Mouse (Mus musculus) ES-E14 (cell line): ENCODE results near the gene Tmem62. TPM values are rescaled to one million over a fixed set of nuclear protein-coding genes. Genes with fewer than 3 reads are reported as not detected.

Experiments
- DNase-seq: peaks from one replicate; pipeline ENCODE4 v3.0.0-alpha.2; 2013; ENCODE audit warnings: low read depth, low spot score
- H3K27ac ChIP-seq: 2 replicates; pipeline ENCODE4 v1.5.1; 2012; ENCODE audit warnings: low read depth, mild to moderate bottlenecking, low read length, moderate library complexity, mixed read lengths; ENCODE audit not compliant: poor library complexity, insufficient read depth, severe bottlenecking
- H3K36me3 ChIP-seq: 2 replicates; pipeline ENCODE4 v1.6.1; 2012; ENCODE audit warnings: mild to moderate bottlenecking, low read length, moderate library complexity, mixed read lengths; ENCODE audit not compliant: control insufficient read depth, poor library complexity, insufficient read depth, severe bottlenecking
- H3K4me1 ChIP-seq, 2 experiments: fragments of 150-350 bp in 1 of 2; sonication (generic) in 1 of 2; 2 replicates each; pipeline ENCODE4 v1.6.1; 2012; ENCODE audit warnings: low read length in 2 of 2, mild to moderate bottlenecking in 1 of 2, mixed read lengths in 1 of 2; ENCODE audit not compliant: control insufficient read depth in 2 of 2, insufficient read depth in 2 of 2, poor library complexity in 1 of 2
- H3K4me3 ChIP-seq, 2 experiments: fragments of 150-350 bp in 1 of 2; sonication (generic) in 1 of 2; 2 replicates each; pipeline ENCODE4 v1.5.1; 2012; ENCODE audit warnings: low read length in 2 of 2, low read depth in 1 of 2, mild to moderate bottlenecking in 1 of 2, mixed read lengths in 1 of 2; ENCODE audit not compliant: insufficient read depth in 1 of 2, poor library complexity in 1 of 2, severe bottlenecking in 1 of 2
- H3K9ac ChIP-seq: 2 replicates; pipeline ENCODE4 v1.6.1; 2012; ENCODE audit warnings: low read depth, mild to moderate bottlenecking, low read length, mixed read lengths; ENCODE audit not compliant: poor library complexity, insufficient read depth, severe bottlenecking
- H3K9me3 ChIP-seq: fragments of 150-350 bp; sonication (generic); 2 replicates; pipeline ENCODE4 v1.6.1; 2012; ENCODE audit warnings: low read depth, mild to moderate bottlenecking, low read length; ENCODE audit not compliant: control insufficient read depth, insufficient read depth
- CHD2 ChIP-seq: IDR thresholded peaks from 2 replicates; pipeline ENCODE4 v1.6.1; 2014; ENCODE audit warnings: mild to moderate bottlenecking, low read depth, low read length, inconsistent platforms
- HCFC1 ChIP-seq: IDR thresholded peaks from 2 replicates; pipeline ENCODE4 v1.6.1; 2012; ENCODE audit warnings: low read length, inconsistent platforms, borderline replicate concordance; ENCODE audit not compliant: insufficient read depth
- MAFK ChIP-seq: IDR thresholded peaks from 2 replicates; pipeline ENCODE4 v1.6.1; 2014; ENCODE audit warnings: mild to moderate bottlenecking, low read depth, low read length, inconsistent platforms; ENCODE audit not compliant: insufficient read depth
- ZC3H11A ChIP-seq: IDR thresholded peaks from 2 replicates; pipeline ENCODE4 v1.6.1; 2012; ENCODE audit warnings: low read depth, mild to moderate bottlenecking, inconsistent platforms, low read length, borderline replicate concordance
- ZNF384 ChIP-seq: IDR thresholded peaks from 2 replicates; pipeline ENCODE4 v1.6.1; 2012; ENCODE audit warnings: low read depth, low read length, inconsistent platforms
- in situ Hi-C, 2 experiments: fragments of 600-800 bp; cut with MboI; formaldehyde crosslinking; loops; one replicate each; pipeline ENCODE4 v1.15.1; 2025; ENCODE audit warnings: low sequenced_read_pairs in 2 of 2, inconsistent platforms in 1 of 2; ENCODE audit not compliant: unreplicated experiment in 2 of 2
- total RNA-seq: library from RNA; depleted of rRNA; stranded (reverse); fragments of 300-350 nt; gene quantifications from 2 replicates; pipeline ENCODE4 v1.2.3, GENCODE M21; 2012; rRNA removed

Tmem62 gene
- 3.6 and 5.0 TPM in 2 replicates for total RNA-seq

DNA sequence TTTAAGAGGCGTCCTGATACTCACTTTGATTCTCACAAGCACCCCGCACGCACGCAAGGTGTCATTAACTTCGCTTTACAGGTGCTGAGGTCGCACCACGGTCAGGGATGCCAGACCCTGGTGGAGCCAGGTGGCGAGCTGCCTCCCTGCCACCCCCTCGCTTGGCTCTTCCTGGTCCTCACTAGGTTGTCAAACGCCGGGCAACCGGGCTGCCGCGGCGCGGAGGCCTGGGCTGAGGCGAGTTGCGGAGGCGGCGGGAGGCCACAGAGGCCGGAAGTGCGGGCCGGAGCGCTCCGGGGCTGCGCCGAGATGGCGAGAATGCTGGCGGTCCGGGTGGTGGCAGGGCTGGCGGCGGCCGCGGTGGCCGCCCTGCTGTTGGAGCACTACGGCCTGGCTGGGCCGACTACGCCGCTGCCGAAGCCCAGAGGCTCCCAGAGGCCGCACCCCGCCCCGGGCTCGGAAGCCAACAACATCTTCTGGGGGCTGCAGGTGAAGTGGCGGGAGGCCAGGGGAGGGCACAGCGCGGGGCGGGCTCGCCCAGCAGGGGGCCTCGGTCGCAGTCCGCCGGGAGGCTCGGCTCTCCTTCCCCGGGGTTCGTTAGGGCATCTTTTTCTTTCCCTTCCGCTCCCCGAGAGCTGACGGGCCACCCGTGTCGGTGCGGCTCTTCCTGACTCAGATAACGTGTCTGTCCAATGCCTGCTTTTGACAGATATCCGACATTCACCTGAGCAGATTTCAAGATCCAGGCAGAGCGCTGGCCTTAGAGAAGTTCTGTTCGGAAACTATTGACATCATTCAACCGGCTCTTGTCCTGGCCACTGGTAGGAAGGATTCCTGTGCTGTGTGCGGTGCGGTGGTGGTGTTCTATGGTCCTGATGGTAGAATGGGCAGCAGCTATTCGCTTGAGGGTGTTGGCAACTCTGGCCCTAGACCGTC is at the start of gene Tmem62:
Tmem62 (plus strand) TSS at position 28 of the 936 bp plus-strand sequence.
- no peak within 1 kb of the TSS for H3K27ac ChIP-seq
- in situ Hi-C loops, result no loop called here
- H3K4me1 ChIP-seq, result peaks cover 2 to 3% of the 10 kb centered on the region in 2 experiments; a peak in 1 of 4 replicates
- H3K4me3 ChIP-seq, result peak within 1 kb of the TSS; percentile 77 to 85
- DNase-seq, result no peak
- no peaks in the 10 kb centered on the region for H3K36me3 ChIP-seq
- H3K9ac ChIP-seq, result peak within 1 kb of the TSS; percentile 79
- no peaks in the 10 kb centered on the region for H3K9me3 ChIP-seq
- TF ChIP-seq MAFK (no peak), CHD2 (no peak), HCFC1 (no peak), ZC3H11A (no peak), ZNF384 (no peak)

DNA sequence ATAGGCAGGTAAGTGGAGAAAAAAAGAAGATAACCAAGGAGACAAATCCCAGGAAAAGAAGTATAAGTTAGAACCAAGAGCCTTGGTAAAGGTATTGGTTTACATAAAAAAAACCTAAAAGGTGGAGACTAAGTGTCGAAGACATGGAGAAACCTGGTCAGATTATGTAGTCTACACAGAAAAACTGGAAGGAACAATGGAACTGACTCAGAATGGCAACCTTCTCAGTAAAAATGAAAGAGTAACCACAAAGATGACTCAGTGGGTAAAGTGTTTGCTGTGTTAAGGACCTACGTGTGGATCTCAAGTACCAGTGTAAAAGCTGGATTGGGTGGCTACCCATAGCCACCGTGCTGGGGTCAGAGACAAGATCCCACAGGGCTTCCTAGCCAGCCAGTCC is 43.8 kb upstream of the Tmem62 start:
- Histone ChIP-seq H3K9ac (no peak overlapping the region), H3K4me1 (no peaks in the 10 kb centered on the region), H3K36me3 (peaks cover 2% of the 10 kb centered on the region), H3K27ac (no peak overlapping the region), H3K9me3 (no peaks in the 10 kb centered on the region), H3K4me3 (no peak overlapping the region)
- DNase-seq, result no peak
- TF ChIP-seq MAFK (no peak), ZNF384 (no peak), ZC3H11A (no peak), HCFC1 (no peak), CHD2 (no peak)
- in situ Hi-C loops, result no loop called here

DNA sequence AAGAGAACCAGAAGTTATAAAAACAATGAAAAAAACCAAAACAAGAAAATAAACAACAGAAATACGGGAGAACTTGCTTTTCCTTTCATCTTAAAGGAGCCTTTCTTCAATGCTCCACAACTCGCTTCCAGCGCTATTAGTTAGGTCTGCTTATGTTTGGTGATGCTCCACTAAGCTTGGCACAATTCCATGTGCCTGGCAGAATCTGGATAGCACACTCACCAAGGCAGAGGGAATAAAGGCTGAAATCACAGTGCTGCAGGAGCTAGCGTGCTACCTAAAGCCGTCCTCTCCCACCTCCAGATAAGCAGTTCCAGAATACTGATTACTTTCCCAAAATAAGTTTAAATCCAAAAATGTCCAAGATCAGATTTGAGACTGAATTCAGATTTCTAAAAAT is 25.6 kb upstream of the Tmem62 start:
- DNase-seq, result no peak
- no peak overlapping the region for H3K9ac ChIP-seq
- no peaks in the 10 kb centered on the region for H3K9me3 ChIP-seq
- in situ Hi-C loops, result no loop called here
- peaks cover 6% of the 10 kb centered on the region for H3K36me3 ChIP-seq
- no peak for TF ChIP-seq CHD2
- TF ChIP-seq ZNF384, result no peak
- TF ChIP-seq MAFK, result no peak
- TF ChIP-seq HCFC1, result no peak
- TF ChIP-seq ZC3H11A, result no peak
- H3K4me3 ChIP-seq, result no peak overlapping the region
- H3K4me1 ChIP-seq, result no peaks in the 10 kb centered on the region
- no peak overlapping the region for H3K27ac ChIP-seq

DNA sequence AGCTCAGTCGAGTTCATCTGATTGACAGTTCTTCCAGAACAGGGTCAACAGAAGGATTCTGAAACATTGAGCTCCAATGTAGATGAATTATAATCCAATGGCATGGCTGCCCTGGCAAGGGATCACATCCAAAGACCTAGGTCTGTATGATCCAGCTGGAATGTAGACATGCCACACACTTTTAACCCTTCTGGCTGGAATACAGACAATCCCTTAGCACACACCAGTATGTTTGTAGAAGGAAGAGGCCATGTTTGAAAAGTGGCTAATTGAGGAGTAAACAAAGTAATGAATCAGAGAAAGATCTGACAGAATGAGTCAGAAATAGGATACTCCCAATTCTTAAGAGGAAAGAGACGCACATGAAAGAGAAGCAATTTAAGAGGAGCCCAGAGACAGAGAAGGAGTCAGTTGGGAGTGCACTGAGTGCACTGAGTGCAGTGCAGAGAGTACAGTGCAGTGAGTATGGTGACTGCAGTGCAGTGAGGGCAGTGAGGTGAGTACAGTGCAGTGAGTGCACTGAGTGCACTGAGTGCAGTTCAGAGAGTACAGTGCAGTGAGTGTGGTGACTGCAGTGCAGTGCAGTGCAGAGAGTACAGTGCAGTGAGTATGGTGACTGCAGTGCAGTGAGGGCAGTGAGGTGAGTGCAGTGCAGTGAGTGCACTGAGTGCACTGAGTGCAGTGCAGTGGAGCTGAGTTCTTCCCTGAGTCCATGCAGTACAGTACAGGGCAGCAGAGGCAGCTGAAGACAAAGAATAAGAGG is 24.5 kb upstream of the Tmem62 start:
- Histone ChIP-seq H3K4me1 (no peaks in the 10 kb centered on the region), H3K9me3 (no peaks in the 10 kb centered on the region), H3K36me3 (peaks cover 2% of the 10 kb centered on the region), H3K9ac (no peak overlapping the region), H3K27ac (no peak overlapping the region), H3K4me3 (no peak overlapping the region)
- in situ Hi-C loops, result no loop called here
- TF ChIP-seq ZC3H11A (no peak), ZNF384 (no peak), MAFK (no peak), CHD2 (no peak), HCFC1 (no peak)
- DNase-seq, result no peak
